18 mouse cellular contexts compared by ENCODE assay signal in genomic region chr19:3857220-3857619, GRCm38 (mm10).
"Had no signal": no experiment of that assay in that cellular context is flagged by ENCODE, and none has a peak within 500 bp of the region (broad histone marks: within the 10 kb centered on the region; RNA-seq: fewer than 3 reads in every experiment).

No protein-coding gene starts in this region.

- H3K4me3 ChIP-seq: limb, embryonic 12.5 days; liver, embryonic 13.5 days; lung, embryonic 15.5 days; megakaryocyte, embryonic 14.5 days; midbrain, embryonic 15.5 days; neural tube, embryonic 13.5 days; stomach, embryonic 15.5 days had no signal

- H3K9ac ChIP-seq: limb, embryonic 12.5 days; liver, embryonic 13.5 days; liver, postnatal 0 days; lung, embryonic 15.5 days; midbrain, embryonic 15.5 days; neural tube, embryonic 13.5 days; stomach, embryonic 15.5 days had no signal

- H3K27ac ChIP-seq: kidney, postnatal 0 days; limb, embryonic 12.5 days; liver, embryonic 13.5 days; lung, embryonic 15.5 days; macrophage; midbrain, embryonic 15.5 days; neural tube, embryonic 13.5 days; stomach, embryonic 15.5 days had no signal

- ATAC-seq: liver, postnatal 0 days; midbrain, embryonic 15.5 days had no signal

- DNase-seq: kidney, adult 9 months; kidney, postnatal 4 days; liver; liver, embryonic 13.5 days; liver, postnatal 0 days; lung, postnatal 14 days; retina, postnatal 1 day; right cerebral cortex, postnatal 4 days; thymus, postnatal 4 days had no signal

- H3K27me3 ChIP-seq: limb, embryonic 12.5 days; liver, embryonic 13.5 days; lung, embryonic 15.5 days; megakaryocyte, embryonic 14.5 days; midbrain, embryonic 15.5 days; neural tube, embryonic 13.5 days; stomach, embryonic 15.5 days had no signal

- H3K36me3 ChIP-seq: limb, embryonic 12.5 days; liver, embryonic 13.5 days; lung, embryonic 15.5 days; midbrain, embryonic 15.5 days; stomach, embryonic 15.5 days had no signal

- H3K9me3 ChIP-seq: limb, embryonic 12.5 days; liver, embryonic 13.5 days; lung, embryonic 15.5 days; megakaryocyte, embryonic 14.5 days; midbrain, embryonic 15.5 days; neural tube, embryonic 13.5 days; stomach, embryonic 15.5 days had no signal

- H3K4me2 ChIP-seq: limb, embryonic 12.5 days; liver, embryonic 13.5 days; lung, embryonic 15.5 days; midbrain, embryonic 11.5 days; midbrain, embryonic 15.5 days; neural tube, embryonic 13.5 days; stomach, embryonic 15.5 days had no signal
